Mouse (Mus musculus): ENCODE results near the gene Tnni1. TPM values are rescaled to one million over a fixed set of nuclear protein-coding genes. Genes with fewer than 3 reads are reported as not detected.

Tnni1 gene
- polyA plus RNA-seq, 1 experiment from 2014 or later = 15.0 TPM

GRCm38 (mm10) chr1:135793370-135794215 is 14.4 kb downstream of the Tnni1 start:
- Histone ChIP-seq H3K9ac (peak overlapping the region; percentile 38; the same call in 1 of the 2 replicates), H3K4me2 (peak overlapping the region; percentile 47), H3K36me3 (no peaks in the 10 kb centered on the region), H3K4me1 (replicated peaks) (peaks cover 20% of the 10 kb centered on the region), H3K4me3 (peak overlapping the region; percentile 8; the same call in 1 of the 2 replicates), H3K27ac (replicated peaks) (no peak overlapping the region), H3K27me3 (peaks cover 15% of the 10 kb centered on the region), H3K9me3 (no peaks in the 10 kb centered on the region)
- no peak for ATAC-seq (ENCODE audit: low read depth)
- 19% methylated on average over 27 of the region's 27 CpGs for WGBS

GRCm38 (mm10) chr1:135794216-135795134 is 15.2 kb downstream of the Tnni1 start:
- Histone ChIP-seq H3K36me3 (no peaks in the 10 kb centered on the region), H3K27ac (replicated peaks) (no peak overlapping the region), H3K4me1 (replicated peaks) (peaks cover 16% of the 10 kb centered on the region), H3K27me3 (peaks cover 15% of the 10 kb centered on the region), H3K9ac (peak overlapping the region; percentile 38; the same call in 1 of the 2 replicates), H3K4me3 (no peak overlapping the region), H3K9me3 (no peaks in the 10 kb centered on the region), H3K4me2 (peak overlapping the region; percentile 47)
- WGBS = 53% methylated on average over 20 of the region's 20 CpGs
- ATAC-seq (ENCODE audit: low read depth) = no peak

GRCm38 (mm10) chr1:135798492-135798891 is 19.3 kb downstream of the Tnni1 start:
- Histone ChIP-seq H3K27ac (replicated peaks) (no peak overlapping the region), H3K9ac (no peak overlapping the region), H3K9me3 (no peaks in the 10 kb centered on the region), H3K36me3 (no peaks in the 10 kb centered on the region), H3K4me2 (no peak overlapping the region), H3K4me3 (no peak overlapping the region), H3K4me1 (replicated peaks) (peaks cover 28% of the 10 kb centered on the region), H3K27me3 (peaks cover 12% of the 10 kb centered on the region)
- no peak for ATAC-seq (ENCODE audit: low read depth)
- WGBS = 91% methylated on average over 1 of the region's 1 CpGs

- no peak overlapping the region for H3K4me2 ChIP-seq
- H3K27ac ChIP-seq (replicated peaks) = no peak overlapping the region
- no peak for ATAC-seq (ENCODE audit: low read depth)
- H3K4me3 ChIP-seq = no peak overlapping the region
- peaks cover 7% of the 10 kb centered on the region for H3K27me3 ChIP-seq
- 73% methylated on average over 8 of the region's 8 CpGs for WGBS
- no peaks in the 10 kb centered on the region for H3K36me3 ChIP-seq
- H3K9me3 ChIP-seq = no peaks in the 10 kb centered on the region
- peaks cover 21% of the 10 kb centered on the region for H3K4me1 ChIP-seq (replicated peaks)
- H3K9ac ChIP-seq = no peak overlapping the region
Measured at GRCm38 (mm10) chr1:135799109-135799627, 19.9 kb downstream of the Tnni1 start.

GRCm38 (mm10) chr1:135800192-135800950 is 21.1 kb downstream of the Tnni1 start:
- Histone ChIP-seq H3K4me1 (replicated peaks) (peaks cover 14% of the 10 kb centered on the region), H3K36me3 (no peaks in the 10 kb centered on the region), H3K9me3 (no peaks in the 10 kb centered on the region), H3K27me3 (no peaks in the 10 kb centered on the region), H3K4me3 (no peak overlapping the region), H3K9ac (no peak overlapping the region), H3K27ac (replicated peaks) (peak overlapping the region; percentile 28; the same call in 1 of the 2 replicates), H3K4me2 (no peak overlapping the region)
- ATAC-seq (ENCODE audit: low read depth) = peak; percentile 84
- 53% methylated on average over 8 of the region's 8 CpGs for WGBS

GRCm38 (mm10) chr1:135807546-135807945 is 28.3 kb downstream of the Tnni1 start:
- Histone ChIP-seq H3K4me1 (replicated peaks) (peaks cover under 1% of the 10 kb centered on the region; the same call in 1 of the 2 replicates), H3K27me3 (no peaks in the 10 kb centered on the region), H3K4me3 (no peak overlapping the region), H3K9ac (no peak overlapping the region), H3K36me3 (no peaks in the 10 kb centered on the region), H3K9me3 (no peaks in the 10 kb centered on the region), H3K4me2 (no peak overlapping the region), H3K27ac (replicated peaks) (no peak overlapping the region)
- ATAC-seq (ENCODE audit: low read depth) = no peak
- WGBS = 28% methylated on average over 10 of the region's 10 CpGs

GRCm38 (mm10) chr1:135810180-135810579 is 30.9 kb downstream of the Tnni1 start:
- no peaks in the 10 kb centered on the region; the same call in 1 of the 2 replicates for H3K27me3 ChIP-seq
- no peak overlapping the region for H3K9ac ChIP-seq
- no peak for ATAC-seq (ENCODE audit: low read depth)
- no peaks in the 10 kb centered on the region for H3K36me3 ChIP-seq
- H3K4me1 ChIP-seq (replicated peaks) = peaks cover 8% of the 10 kb centered on the region
- WGBS = 56% methylated on average over 2 of the region's 2 CpGs
- no peak overlapping the region for H3K4me2 ChIP-seq
- H3K4me3 ChIP-seq = no peak overlapping the region
- H3K27ac ChIP-seq (replicated peaks) = no peak overlapping the region
- H3K9me3 ChIP-seq = no peaks in the 10 kb centered on the region

- ATAC-seq (ENCODE audit: low read depth) = peak; percentile 45; the same call in 1 of the 2 replicates
- Histone ChIP-seq H3K4me1 (replicated peaks) (peaks cover 8% of the 10 kb centered on the region), H3K27me3 (peaks cover 9% of the 10 kb centered on the region), H3K9me3 (no peaks in the 10 kb centered on the region), H3K27ac (replicated peaks) (no peak overlapping the region), H3K9ac (no peak overlapping the region), H3K4me2 (no peak overlapping the region), H3K36me3 (no peaks in the 10 kb centered on the region), H3K4me3 (no peak overlapping the region)
- 32% methylated on average over 7 of the region's 7 CpGs for WGBS
Measured at GRCm38 (mm10) chr1:135811016-135811646, 31.9 kb downstream of the Tnni1 start.

- Histone ChIP-seq H3K27ac (replicated peaks) (no peak overlapping the region), H3K4me1 (replicated peaks) (peaks cover 8% of the 10 kb centered on the region), H3K9me3 (no peaks in the 10 kb centered on the region), H3K27me3 (peaks cover 20% of the 10 kb centered on the region), H3K36me3 (no peaks in the 10 kb centered on the region), H3K4me3 (no peak overlapping the region), H3K4me2 (no peak overlapping the region), H3K9ac (no peak overlapping the region)
- no peak for ATAC-seq (ENCODE audit: low read depth)
- WGBS = 98% methylated on average over 3 of the region's 3 CpGs
Measured at GRCm38 (mm10) chr1:135812205-135812604, 33.0 kb downstream of the Tnni1 start.

- Histone ChIP-seq H3K4me1 (replicated peaks) (peaks cover 8% of the 10 kb centered on the region), H3K4me3 (no peak overlapping the region), H3K4me2 (no peak overlapping the region), H3K9me3 (no peaks in the 10 kb centered on the region), H3K27ac (replicated peaks) (no peak overlapping the region), H3K27me3 (peaks cover 24% of the 10 kb centered on the region), H3K36me3 (no peaks in the 10 kb centered on the region), H3K9ac (no peak overlapping the region)
- no peak for ATAC-seq (ENCODE audit: low read depth)
- 53% methylated on average over 2 of the region's 2 CpGs for WGBS
Measured at GRCm38 (mm10) chr1:135812618-135813017, 33.4 kb downstream of the Tnni1 start.

- no peak overlapping the region for H3K4me2 ChIP-seq
- H3K9me3 ChIP-seq = no peaks in the 10 kb centered on the region
- H3K4me1 ChIP-seq (replicated peaks) = peaks cover 9% of the 10 kb centered on the region
- no peak overlapping the region for H3K4me3 ChIP-seq
- H3K27me3 ChIP-seq = peaks cover 28% of the 10 kb centered on the region
- H3K27ac ChIP-seq (replicated peaks) = no peak overlapping the region
- WGBS = 69% methylated on average over 4 of the region's 4 CpGs
- H3K36me3 ChIP-seq = no peaks in the 10 kb centered on the region
- H3K9ac ChIP-seq = no peak overlapping the region
- ATAC-seq (ENCODE audit: low read depth) = no peak
Measured at GRCm38 (mm10) chr1:135813071-135813470, 33.8 kb downstream of the Tnni1 start.
